Mouse (Mus musculus) T-helper 2 cell (primary cell): ENCODE data around the gene Trim58.

ENCODE experiments used
- in situ Hi-C: fragments of 300-600 bp; cut with MboI, MseI; formaldehyde crosslinking; loops from one replicate; pipeline ENCODE4 v1.15.1; 2025; ENCODE audit warnings: high pct_unique_total_duplicates

Gene Trim58

GRCm38 (mm10) chr11:58643350-58643749 is 3.1 kb downstream of the Trim58 start:
- in situ Hi-C loops: loop anchor here (10.0 kb wide), 1 partner anchor 249 kb away; no protein-coding TSS in a partner anchor

- in situ Hi-C loops: loop anchor here (10.0 kb wide), 1 partner anchor 1230 kb away; no protein-coding TSS in a partner anchor
Measured at GRCm38 (mm10) chr11:58655151-58655550, 14.9 kb downstream of the Trim58 start.

- in situ Hi-C loops: loop anchor here (10.0 kb wide), 1 partner anchor 1234 kb away; no protein-coding TSS in a partner anchor
Measured at GRCm38 (mm10) chr11:58658596-58658995, 18.3 kb downstream of the Trim58 start, which contains the start of gene Olfr322. Gene Olfr322 (plus strand): TSS chr11:58658782.

- in situ Hi-C loops: no loop called here
Measured at GRCm38 (mm10) chr11:58669252-58669651, 29.0 kb downstream of the Trim58 start.

GRCm38 (mm10) chr11:58671825-58672224 is 31.6 kb downstream of the Trim58 start:
- in situ Hi-C loops: no loop called here

GRCm38 (mm10) chr11:58680799-58681198 is 40.5 kb downstream of the Trim58 start, which contains the start of gene Olfr320:
Gene Olfr320 (plus strand): TSS chr11:58681099.
- in situ Hi-C loops: no loop called here

- in situ Hi-C loops: no loop called here
Measured at GRCm38 (mm10) chr11:58698862-58699261, 58.6 kb downstream of the Trim58 start, which contains the start of gene Olfr319. Gene Olfr319 (plus strand): TSS chr11:58699162.
